Mouse (Mus musculus): ENCODE results near the gene Daxx. TPM values are rescaled to one million over a fixed set of nuclear protein-coding genes. Genes with fewer than 3 reads are reported as not detected.

Gene Daxx
- polyA plus RNA-seq, 1 experiment from 2014 or later, result 41.8 TPM

DNA sequence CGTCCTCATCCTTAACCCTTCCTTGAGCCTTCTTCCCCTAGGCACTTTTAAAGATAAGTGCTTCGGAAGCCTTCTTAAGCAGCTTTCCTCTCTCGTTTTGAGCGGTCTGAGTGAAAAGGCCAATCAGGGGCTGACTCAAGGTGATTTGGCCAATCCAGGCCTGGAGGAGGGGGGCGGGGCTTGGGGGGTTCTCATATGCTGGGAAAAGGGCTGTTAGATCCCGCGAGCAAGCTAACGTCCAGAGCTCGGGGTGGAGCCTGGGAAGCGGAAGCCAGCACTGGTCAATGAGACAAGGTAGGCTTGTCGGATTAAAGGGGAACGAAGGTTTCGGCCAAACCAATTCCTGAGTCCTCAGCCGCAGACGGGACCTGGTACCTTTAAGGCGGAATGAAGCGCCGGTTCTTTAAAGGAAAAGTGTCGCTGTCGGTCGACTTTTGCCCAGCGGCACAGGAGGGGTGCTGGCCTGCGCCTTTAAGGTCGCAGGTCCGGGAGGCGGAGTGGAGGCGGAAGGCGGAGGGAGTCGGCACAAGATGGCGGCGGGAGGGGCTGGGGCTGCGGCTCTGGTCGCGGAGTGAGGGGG, 6.5 kb downstream of the Daxx start, which contains the start of the genes Tapbp and Zbtb22:
TSS of gene Tapbp (plus strand) at position 229 of the 580 bp plus-strand sequence.
TSS of gene Zbtb22 (plus strand) at position 234 of the 580 bp plus-strand sequence.
- Histone ChIP-seq H3K27me3 (replicated peaks; ENCODE audit: control insufficient read depth, insufficient read depth, low read length) (no peaks in the 10 kb centered on the region), H3K9ac (ENCODE audit: low read length) (peak within 1 kb of the TSS; percentile 55), H3K36me3 (ENCODE audit: control insufficient read depth, insufficient read depth, low read length) (peaks cover 53% of the 10 kb centered on the region), H3K4me1 (replicated peaks; ENCODE audit: control insufficient read depth, insufficient read depth, low read length) (peaks cover 24% of the 10 kb centered on the region), H3K4me3 (ENCODE audit: low read depth, low read length) (peak within 1 kb of the TSS; percentile 52), H3K27ac (ENCODE audit: low read depth) (peak within 1 kb of the TSS; percentile 78), H3K9me3 (ENCODE audit: control insufficient read depth, low read length) (no peaks in the 10 kb centered on the region), H3K4me2 (ENCODE audit: low read length) (peak within 1 kb of the TSS; percentile 71)
- ATAC-seq (replicated peaks; ENCODE audit: low FRiP score, low TSS enrichment, low read depth) (peak; percentile 87), DNase-seq (ENCODE audit: low spot score) (peak; percentile 94)
- under 1% methylated on average over 31 of the region's 34 CpGs for WGBS

DNA sequence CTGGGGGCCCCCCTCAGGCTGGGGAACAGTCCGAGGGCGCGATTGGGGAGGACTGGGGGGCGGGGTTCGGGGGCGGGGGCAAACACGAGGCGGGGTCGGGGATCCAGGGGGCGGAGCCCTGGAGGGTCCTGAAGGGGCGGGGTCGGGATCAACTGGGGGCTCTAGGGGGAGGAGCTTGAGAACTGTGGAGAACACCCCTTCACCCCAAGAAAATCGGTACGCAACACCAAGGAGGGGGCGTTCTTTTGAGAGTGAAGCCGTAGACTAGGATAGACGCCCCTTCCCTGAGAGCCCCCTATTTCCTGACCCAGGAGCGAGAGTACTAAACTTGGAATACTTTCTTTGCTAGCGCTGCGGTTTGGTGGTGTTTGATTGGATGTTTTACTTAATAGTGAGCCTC, 7.1 kb downstream of the Daxx start:
- DNase-seq (ENCODE audit: low spot score) (peak; percentile 78), ATAC-seq (replicated peaks; ENCODE audit: low FRiP score, low TSS enrichment, low read depth) (peak; percentile 18)
- Histone ChIP-seq H3K9me3 (ENCODE audit: control insufficient read depth, low read length) (no peaks in the 10 kb centered on the region), H3K9ac (ENCODE audit: low read length) (peak overlapping the region; percentile 55), H3K27ac (ENCODE audit: low read depth) (peak overlapping the region; percentile 78), H3K4me3 (ENCODE audit: low read depth, low read length) (peak overlapping the region; percentile 52), H3K36me3 (ENCODE audit: control insufficient read depth, insufficient read depth, low read length) (peaks cover 49% of the 10 kb centered on the region), H3K27me3 (replicated peaks; ENCODE audit: control insufficient read depth, insufficient read depth, low read length) (no peaks in the 10 kb centered on the region), H3K4me2 (ENCODE audit: low read length) (peak overlapping the region; percentile 71), H3K4me1 (replicated peaks; ENCODE audit: control insufficient read depth, insufficient read depth, low read length) (peaks cover 27% of the 10 kb centered on the region)
- under 1% methylated on average over 18 of the region's 20 CpGs for WGBS

DNA sequence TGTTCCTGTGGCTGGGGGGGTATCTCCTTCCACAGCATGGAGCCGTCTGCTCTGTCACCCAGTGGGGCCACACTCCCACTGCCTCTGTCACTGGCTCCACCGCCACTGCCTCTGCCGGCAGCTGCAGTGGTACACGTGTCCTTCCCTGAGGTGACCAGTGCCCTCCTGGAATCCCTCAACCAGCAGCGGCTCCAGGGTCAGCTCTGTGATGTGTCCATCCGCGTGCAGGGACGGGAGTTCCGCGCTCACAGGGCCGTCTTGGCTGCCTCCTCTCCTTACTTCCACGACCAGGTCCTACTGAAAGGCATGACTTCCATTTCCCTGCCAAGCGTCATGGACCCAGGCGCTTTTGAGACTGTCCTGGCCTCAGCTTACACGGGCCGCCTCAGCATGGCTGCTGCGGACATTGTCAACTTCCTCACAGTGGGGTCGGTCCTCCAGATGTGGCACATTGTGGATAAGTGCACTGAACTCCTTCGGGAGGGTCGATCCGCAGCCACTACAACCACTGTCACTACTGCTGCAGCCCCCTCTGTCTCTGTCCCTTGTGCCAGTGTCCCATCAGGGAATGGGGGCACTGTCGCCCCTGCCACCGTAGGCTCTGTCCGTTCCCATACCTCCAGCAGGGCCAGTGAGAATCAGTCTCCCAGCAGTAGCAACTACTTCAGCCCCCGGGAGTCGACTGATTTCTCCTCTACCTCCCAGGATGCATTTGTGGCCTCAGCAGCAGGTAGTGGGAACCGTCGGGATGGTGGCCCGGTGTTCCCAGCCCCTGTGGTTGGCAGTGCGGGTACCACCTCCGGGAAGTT, 7.8 kb downstream of the Daxx start:
- no peaks in the 10 kb centered on the region for H3K9me3 ChIP-seq (ENCODE audit: control insufficient read depth, low read length)
- H3K9ac ChIP-seq (ENCODE audit: low read length), result no peak overlapping the region
- WGBS, result 76% methylated on average over 31 of the region's 31 CpGs
- H3K4me2 ChIP-seq (ENCODE audit: low read length), result peak overlapping the region; percentile 71
- ATAC-seq (replicated peaks; ENCODE audit: low FRiP score, low TSS enrichment, low read depth) (no peak), DNase-seq (ENCODE audit: low spot score) (no peak)
- H3K36me3 ChIP-seq (ENCODE audit: control insufficient read depth, insufficient read depth, low read length), result peaks cover 41% of the 10 kb centered on the region
- peak overlapping the region; percentile 78; the same call in 1 of the 2 replicates for H3K27ac ChIP-seq (ENCODE audit: low read depth)
- peaks cover 27% of the 10 kb centered on the region for H3K4me1 ChIP-seq (replicated peaks; ENCODE audit: control insufficient read depth, insufficient read depth, low read length)
- H3K27me3 ChIP-seq (replicated peaks; ENCODE audit: control insufficient read depth, insufficient read depth, low read length), result no peaks in the 10 kb centered on the region
- H3K4me3 ChIP-seq (ENCODE audit: low read depth, low read length), result peak overlapping the region; percentile 52

DNA sequence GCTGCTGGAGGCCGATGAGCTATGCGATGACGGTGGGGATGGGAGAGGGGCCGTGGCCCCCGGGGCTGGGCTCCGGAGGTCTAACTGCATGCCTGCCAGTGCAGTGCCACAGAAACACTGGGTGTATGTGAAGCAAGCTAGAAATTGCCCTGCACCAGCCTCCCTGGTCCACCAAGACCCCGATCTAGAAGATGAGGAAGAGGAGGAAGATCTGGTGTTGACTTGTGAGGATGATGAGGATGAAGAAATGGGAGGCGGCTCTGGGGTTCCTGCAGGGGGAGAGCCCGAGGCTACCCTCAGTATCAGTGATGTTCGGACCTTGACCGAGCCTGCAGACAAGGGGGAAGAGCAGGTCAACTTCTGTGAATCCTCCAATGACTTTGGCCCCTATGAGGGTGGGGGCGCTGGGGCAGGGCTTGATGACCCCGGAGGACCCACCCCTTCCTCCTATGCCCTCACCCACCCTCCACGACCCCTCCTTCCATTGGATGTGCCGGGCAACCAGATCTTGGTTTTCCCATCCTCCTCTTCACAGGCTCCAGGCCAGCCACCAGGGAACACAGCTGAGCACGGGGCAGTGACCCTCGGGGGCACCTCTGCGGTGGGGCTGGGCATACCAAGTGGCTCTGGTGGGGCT, 8.6 kb downstream of the Daxx start:
- Histone ChIP-seq H3K27me3 (replicated peaks; ENCODE audit: control insufficient read depth, insufficient read depth, low read length) (no peaks in the 10 kb centered on the region), H3K4me1 (replicated peaks; ENCODE audit: control insufficient read depth, insufficient read depth, low read length) (peaks cover 27% of the 10 kb centered on the region), H3K4me2 (ENCODE audit: low read length) (no peak overlapping the region), H3K9ac (ENCODE audit: low read length) (no peak overlapping the region), H3K9me3 (ENCODE audit: control insufficient read depth, low read length) (no peaks in the 10 kb centered on the region), H3K4me3 (ENCODE audit: low read depth, low read length) (no peak overlapping the region), H3K36me3 (ENCODE audit: control insufficient read depth, insufficient read depth, low read length) (peaks cover 35% of the 10 kb centered on the region), H3K27ac (ENCODE audit: low read depth) (no peak overlapping the region)
- ATAC-seq (replicated peaks; ENCODE audit: low FRiP score, low TSS enrichment, low read depth) (no peak), DNase-seq (ENCODE audit: low spot score) (no peak)
- WGBS, result 78% methylated on average over 18 of the region's 18 CpGs

DNA sequence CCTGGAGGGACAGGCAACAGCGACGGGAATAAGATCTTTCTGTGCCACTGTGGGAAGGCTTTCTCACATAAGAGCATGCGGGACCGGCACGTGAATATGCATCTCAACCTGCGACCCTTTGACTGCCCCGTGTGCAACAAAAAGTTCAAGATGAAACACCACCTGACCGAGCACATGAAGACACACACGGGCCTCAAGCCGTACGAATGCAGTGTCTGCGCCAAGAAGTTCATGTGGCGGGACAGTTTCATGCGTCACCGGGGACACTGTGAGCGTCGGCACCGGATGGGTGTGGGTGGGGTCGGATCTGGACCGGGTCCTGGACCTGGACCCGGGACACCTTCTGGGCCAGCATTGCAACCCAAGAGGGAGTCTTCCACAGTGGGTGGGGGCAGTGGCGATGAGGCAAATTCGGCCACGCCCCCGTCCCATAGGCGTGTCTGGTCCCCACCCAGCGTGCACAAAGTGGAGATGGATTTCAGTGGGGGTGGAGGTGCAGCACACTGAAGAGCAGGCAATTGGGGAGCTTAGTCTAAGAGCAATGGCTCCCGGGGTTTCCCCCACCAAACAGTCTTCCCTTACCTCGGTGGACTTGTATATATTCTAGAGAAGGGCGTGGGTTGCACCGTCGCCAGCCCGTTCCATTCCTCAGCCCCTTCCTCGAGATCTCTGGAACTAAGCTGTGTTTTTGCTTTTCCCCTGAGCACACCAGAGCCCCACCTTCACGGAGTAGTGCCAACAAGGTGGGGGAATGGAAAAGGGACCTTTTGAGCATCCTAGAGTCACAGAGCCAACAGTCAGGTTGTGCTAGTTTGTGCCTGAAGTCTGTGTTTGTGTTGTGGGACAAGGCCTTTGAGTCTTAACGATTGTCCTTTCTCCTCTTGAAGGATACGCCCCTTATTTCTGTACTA, 9.3 kb downstream of the Daxx start:
- ATAC-seq (replicated peaks; ENCODE audit: low FRiP score, low TSS enrichment, low read depth) (no peak), DNase-seq (ENCODE audit: low spot score) (no peak)
- Histone ChIP-seq H3K4me2 (ENCODE audit: low read length) (peak overlapping the region; percentile 99), H3K27ac (ENCODE audit: low read depth) (no peak overlapping the region), H3K4me3 (ENCODE audit: low read depth, low read length) (peak overlapping the region; percentile 67), H3K27me3 (replicated peaks; ENCODE audit: control insufficient read depth, insufficient read depth, low read length) (no peaks in the 10 kb centered on the region), H3K36me3 (ENCODE audit: control insufficient read depth, insufficient read depth, low read length) (peaks cover 29% of the 10 kb centered on the region), H3K9ac (ENCODE audit: low read length) (no peak overlapping the region), H3K4me1 (replicated peaks; ENCODE audit: control insufficient read depth, insufficient read depth, low read length) (peaks cover 27% of the 10 kb centered on the region), H3K9me3 (ENCODE audit: control insufficient read depth, low read length) (no peaks in the 10 kb centered on the region)
- 60% methylated on average over 37 of the region's 37 CpGs for WGBS

DNA sequence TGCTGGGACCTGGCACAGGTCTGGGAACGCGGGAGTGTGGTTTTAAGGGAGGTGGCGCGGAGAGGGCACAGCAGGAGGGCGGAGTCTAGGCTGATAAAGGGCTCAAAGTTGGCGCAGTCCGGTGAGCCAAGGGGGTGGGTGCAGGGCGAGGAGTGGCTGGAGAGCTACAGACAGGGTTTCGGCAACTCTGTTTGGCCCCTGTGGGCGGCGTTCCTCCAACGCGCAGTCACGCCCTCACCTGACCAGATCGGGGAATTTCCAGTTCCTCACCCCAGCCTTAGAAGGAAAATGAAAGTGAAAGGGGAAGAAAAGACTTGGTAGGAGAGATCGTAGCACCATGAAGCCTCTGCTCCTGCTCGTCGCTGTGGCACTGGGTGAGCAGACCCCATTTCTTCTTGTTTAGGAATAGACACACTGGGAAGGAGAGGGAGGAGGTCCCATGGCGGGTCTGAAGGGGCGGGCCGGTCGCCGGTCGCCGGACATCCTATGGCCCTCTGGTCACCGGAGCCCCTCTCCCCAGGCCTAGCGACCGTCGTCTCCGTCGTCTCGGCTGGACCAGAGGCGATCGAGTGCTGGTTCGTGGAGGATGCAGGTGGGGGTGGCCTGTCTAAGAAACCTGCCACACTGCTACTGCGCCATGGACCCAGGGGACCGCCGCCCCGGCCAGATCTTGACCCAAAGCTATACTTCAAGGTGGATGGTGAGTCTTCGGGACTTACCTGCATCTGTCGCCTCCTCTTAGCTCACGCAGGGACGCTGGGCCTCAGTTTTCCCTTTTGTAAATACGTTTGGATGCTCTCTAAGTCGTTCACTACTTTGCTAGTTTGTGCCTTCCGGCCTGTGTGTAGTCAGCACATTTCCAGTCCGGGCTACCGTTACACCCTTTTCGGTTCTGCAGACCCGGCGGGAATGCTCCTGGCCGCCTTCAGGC, 10.4 kb downstream of the Daxx start:
- peaks cover 27% of the 10 kb centered on the region for H3K4me1 ChIP-seq (replicated peaks; ENCODE audit: control insufficient read depth, insufficient read depth, low read length)
- peaks cover 18% of the 10 kb centered on the region for H3K36me3 ChIP-seq (ENCODE audit: control insufficient read depth, insufficient read depth, low read length)
- H3K27ac ChIP-seq (ENCODE audit: low read depth), result peak overlapping the region; percentile 51; the same call in 1 of the 2 replicates
- peak overlapping the region; percentile 99 for H3K4me2 ChIP-seq (ENCODE audit: low read length)
- no peaks in the 10 kb centered on the region for H3K9me3 ChIP-seq (ENCODE audit: control insufficient read depth, low read length)
- WGBS, result 1% methylated on average over 52 of the region's 52 CpGs
- ATAC-seq (replicated peaks; ENCODE audit: low FRiP score, low TSS enrichment, low read depth) (no peak), DNase-seq (ENCODE audit: low spot score) (peak; percentile 69)
- peak overlapping the region; percentile 59 for H3K9ac ChIP-seq (ENCODE audit: low read length)
- H3K4me3 ChIP-seq (ENCODE audit: low read depth, low read length), result peak overlapping the region; percentile 67
- H3K27me3 ChIP-seq (replicated peaks; ENCODE audit: control insufficient read depth, insufficient read depth, low read length), result no peaks in the 10 kb centered on the region

DNA sequence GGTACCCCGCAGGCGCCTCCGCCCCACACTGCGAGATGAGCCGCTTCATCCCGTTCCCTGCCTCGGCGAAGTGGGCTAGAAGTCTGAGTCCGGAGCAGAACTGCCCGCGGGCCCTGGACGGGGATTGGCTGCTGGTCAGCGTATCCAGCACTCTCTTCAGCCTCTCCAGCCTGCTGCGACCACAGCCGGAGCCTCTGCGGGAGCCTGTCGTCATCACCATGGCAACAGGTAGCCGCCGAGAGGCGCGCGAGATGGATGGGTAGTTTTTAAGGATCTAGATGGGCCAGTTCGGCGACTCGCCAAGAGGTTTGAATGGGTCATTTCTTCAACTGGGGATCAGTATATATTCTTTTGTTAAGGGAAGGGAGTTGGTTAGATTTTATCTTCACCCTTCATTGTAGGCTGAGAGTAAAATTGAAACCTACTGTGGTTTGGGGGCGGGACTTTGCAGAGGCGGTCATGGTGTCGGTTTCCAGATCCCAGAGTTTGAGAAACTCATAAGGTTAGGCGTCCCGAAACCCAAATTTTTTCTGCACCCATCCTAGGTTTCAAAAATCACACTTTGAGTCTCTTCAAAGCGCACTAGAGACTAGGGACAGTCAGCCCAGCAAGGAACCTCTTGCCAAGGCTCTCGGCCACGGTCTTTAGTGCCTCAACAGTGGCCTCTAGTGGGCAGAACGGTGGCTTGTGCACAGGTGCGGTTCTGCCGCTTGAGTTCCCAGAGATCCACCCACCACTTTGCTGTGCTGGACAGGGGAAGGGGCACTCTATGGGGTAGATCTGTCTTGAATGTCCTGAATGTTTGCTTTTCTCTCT, 11.3 kb downstream of the Daxx start:
- H3K9ac ChIP-seq (ENCODE audit: low read length), result peak overlapping the region; percentile 59
- peaks cover 12% of the 10 kb centered on the region for H3K36me3 ChIP-seq (ENCODE audit: control insufficient read depth, insufficient read depth, low read length)
- H3K27ac ChIP-seq (ENCODE audit: low read depth), result peak overlapping the region; percentile 51; the same call in 1 of the 2 replicates
- under 1% methylated on average over 36 of the region's 36 CpGs for WGBS
- peak overlapping the region; percentile 99 for H3K4me2 ChIP-seq (ENCODE audit: low read length)
- ATAC-seq (replicated peaks; ENCODE audit: low FRiP score, low TSS enrichment, low read depth) (peak; percentile 30; the same call in 1 of the 2 replicates), DNase-seq (ENCODE audit: low spot score) (peak; percentile 90)
- H3K4me3 ChIP-seq (ENCODE audit: low read depth, low read length), result peak overlapping the region; percentile 67
- no peaks in the 10 kb centered on the region for H3K9me3 ChIP-seq (ENCODE audit: control insufficient read depth, low read length)
- no peaks in the 10 kb centered on the region for H3K27me3 ChIP-seq (replicated peaks; ENCODE audit: control insufficient read depth, insufficient read depth, low read length)
- H3K4me1 ChIP-seq (replicated peaks; ENCODE audit: control insufficient read depth, insufficient read depth, low read length), result peaks cover 20% of the 10 kb centered on the region
